Mouse (Mus musculus): ENCODE results near the gene Nmnat2.
A peak's percentile ranks its signal among the peaks of the same experiment; 100 is the strongest.

Nmnat2 gene

GRCm38 (mm10) chr1:153019128-153019527, 64.3 kb downstream of the Nmnat2 start:
- no peak for DNase-seq (ENCODE audit: low read depth, low spot score)

- no peak for DNase-seq (ENCODE audit: low read depth, low spot score)
These were observed 64.8 kb downstream of the Nmnat2 start for GRCm38 (mm10) chr1:153019623-153020022.

- no peak for DNase-seq (ENCODE audit: low read depth, low spot score)
These were observed 66.3 kb downstream of the Nmnat2 start for GRCm38 (mm10) chr1:153021034-153021638.

GRCm38 (mm10) chr1:153023018-153023417, 68.2 kb downstream of the Nmnat2 start:
- DNase-seq (ENCODE audit: low read depth, low spot score): no peak

- DNase-seq (ENCODE audit: low read depth, low spot score): no peak
These were observed 69.1 kb downstream of the Nmnat2 start for GRCm38 (mm10) chr1:153023875-153024274.

GRCm38 (mm10) chr1:153024453-153024852, 69.7 kb downstream of the Nmnat2 start:
- DNase-seq (ENCODE audit: low read depth, low spot score): no peak

- no peak for DNase-seq (ENCODE audit: low read depth, low spot score)
These were observed 76.6 kb downstream of the Nmnat2 start for GRCm38 (mm10) chr1:153031345-153031744.

GRCm38 (mm10) chr1:153031954-153032353, 77.2 kb downstream of the Nmnat2 start:
- no peak for DNase-seq (ENCODE audit: low read depth, low spot score)

GRCm38 (mm10) chr1:153033145-153033908, 78.5 kb downstream of the Nmnat2 start:
- DNase-seq (ENCODE audit: low read depth, low spot score): no peak

GRCm38 (mm10) chr1:153034064-153034463, 79.3 kb downstream of the Nmnat2 start:
- no peak for DNase-seq (ENCODE audit: low read depth, low spot score)

GRCm38 (mm10) chr1:153035328-153035944, 80.6 kb downstream of the Nmnat2 start:
- peak; percentile 84 for DNase-seq (ENCODE audit: low read depth, low spot score)

- peak; percentile 50 for DNase-seq (ENCODE audit: low read depth, low spot score)
These were observed 82.9 kb downstream of the Nmnat2 start for GRCm38 (mm10) chr1:153037353-153038345.

GRCm38 (mm10) chr1:153040091-153040490, 85.3 kb downstream of the Nmnat2 start:
- peak; percentile 95 for DNase-seq (ENCODE audit: low read depth, low spot score)

GRCm38 (mm10) chr1:153041046-153041445, 86.3 kb downstream of the Nmnat2 start:
- DNase-seq (ENCODE audit: low read depth, low spot score): no peak

- no peak for DNase-seq (ENCODE audit: low read depth, low spot score)
These were observed 87.5 kb downstream of the Nmnat2 start for GRCm38 (mm10) chr1:153042318-153042717.

- no peak for DNase-seq (ENCODE audit: low read depth, low spot score)
These were observed 88.5 kb downstream of the Nmnat2 start for GRCm38 (mm10) chr1:153043332-153043731.

- DNase-seq (ENCODE audit: low read depth, low spot score): peak; percentile 96
These were observed 90.6 kb downstream of the Nmnat2 start for GRCm38 (mm10) chr1:153045368-153045767.

GRCm38 (mm10) chr1:153048147-153048878, 93.5 kb downstream of the Nmnat2 start:
- DNase-seq (ENCODE audit: low read depth, low spot score): peak; percentile 78

- DNase-seq (ENCODE audit: low read depth, low spot score): no peak
These were observed 94.7 kb downstream of the Nmnat2 start for GRCm38 (mm10) chr1:153049451-153049850.

GRCm38 (mm10) chr1:153051474-153051873, 96.7 kb downstream of the Nmnat2 start:
- DNase-seq (ENCODE audit: low read depth, low spot score): no peak

GRCm38 (mm10) chr1:153053619-153054018, 98.8 kb downstream of the Nmnat2 start:
- no peak for DNase-seq (ENCODE audit: low read depth, low spot score)

Data from brain, adult 2 months (tissue).